Mouse (Mus musculus) liver, adult (tissue): ENCODE data around the gene Mkrn2os.

Experiments
- GATA4 ChIP-seq: IDR thresholded peaks from 2 replicates; pipeline ENCODE4 v1.6.1; 2014; ENCODE audit warnings: mild to moderate bottlenecking, low read length; ENCODE audit not compliant: insufficient replicate concordance

The Mkrn2os gene

DNA sequence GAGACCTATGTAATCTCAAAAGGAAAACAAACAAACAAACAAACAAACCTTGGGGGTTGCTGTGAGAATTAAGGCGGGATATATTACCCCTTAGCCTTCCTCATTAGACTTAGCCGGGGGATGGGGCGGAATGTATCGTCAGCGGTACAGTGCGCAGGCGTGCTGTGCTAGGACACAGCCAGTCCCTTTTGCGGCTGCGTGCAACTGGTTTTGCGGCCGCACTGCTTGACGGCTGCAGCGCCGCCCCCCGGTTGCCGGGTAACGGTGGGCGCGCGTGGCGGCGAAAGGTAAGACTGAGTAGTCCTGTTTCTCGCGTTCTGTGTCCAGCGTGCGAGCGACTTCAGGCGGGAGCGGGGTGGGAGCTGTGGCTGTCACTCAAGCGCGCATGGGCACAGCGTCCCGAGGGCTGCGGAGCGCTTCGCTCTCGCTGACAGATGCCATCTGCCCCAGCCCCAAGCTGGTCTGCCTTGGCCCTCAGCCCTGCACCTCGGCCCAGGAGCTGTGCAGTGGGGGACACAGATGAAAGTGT lies 47.9 kb downstream of the Mkrn2os start, which contains the start of gene Tsen2:
Tsen2 (plus strand) TSS at position 223 of the 529 bp plus-strand sequence.
- no peak for TF ChIP-seq GATA4

DNA sequence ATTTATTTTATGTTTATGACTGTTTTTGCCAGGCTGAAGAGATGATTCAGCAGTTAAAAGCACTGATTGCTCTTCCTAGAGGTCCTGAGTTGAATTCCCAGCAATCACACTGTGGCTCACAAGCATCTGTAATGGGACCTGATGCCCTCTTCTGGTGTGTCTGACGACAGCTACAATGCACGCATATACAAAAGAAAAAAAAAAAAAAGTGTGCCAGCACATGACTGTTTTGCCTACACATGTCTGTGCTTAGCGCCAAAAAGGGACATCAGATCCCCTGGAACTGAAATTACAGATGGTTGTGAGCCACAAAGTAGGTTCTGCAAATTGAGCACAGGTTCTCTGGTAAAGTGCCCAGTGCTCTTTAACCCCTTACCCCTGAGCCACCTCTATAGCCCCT lies 50.0 kb downstream of the Mkrn2os start:
- TF ChIP-seq GATA4 = no peak

DNA sequence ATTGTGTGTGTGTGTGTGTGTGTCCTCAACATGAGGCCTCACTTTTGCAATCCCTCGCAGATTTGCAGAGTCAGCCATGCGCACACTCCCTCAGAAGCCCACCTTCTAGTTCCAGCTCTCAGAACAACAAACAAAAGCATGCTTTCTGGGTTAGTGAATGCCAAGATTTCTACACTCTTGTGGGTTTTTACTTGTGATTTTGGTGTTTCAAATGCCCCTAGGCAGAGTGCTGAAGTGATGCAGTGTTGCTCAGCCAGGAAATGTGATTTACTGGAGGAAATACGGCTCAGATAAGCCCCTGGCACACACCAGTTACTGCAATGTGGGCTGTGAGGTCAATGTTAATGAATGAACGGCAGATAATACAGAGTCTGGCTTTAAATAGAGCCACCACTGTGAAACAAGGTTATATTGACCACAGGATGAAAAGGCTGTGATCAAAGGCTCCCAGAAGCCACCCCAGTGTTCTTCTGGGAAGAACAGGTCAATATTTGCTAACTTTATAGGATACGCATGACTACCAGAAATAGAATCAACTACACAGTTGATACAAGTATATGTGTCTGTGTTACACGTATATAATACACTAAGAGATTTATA lies 50.6 kb downstream of the Mkrn2os start:
- peak; percentile 68; the same call in 1 of the 2 replicates for TF ChIP-seq GATA4

DNA sequence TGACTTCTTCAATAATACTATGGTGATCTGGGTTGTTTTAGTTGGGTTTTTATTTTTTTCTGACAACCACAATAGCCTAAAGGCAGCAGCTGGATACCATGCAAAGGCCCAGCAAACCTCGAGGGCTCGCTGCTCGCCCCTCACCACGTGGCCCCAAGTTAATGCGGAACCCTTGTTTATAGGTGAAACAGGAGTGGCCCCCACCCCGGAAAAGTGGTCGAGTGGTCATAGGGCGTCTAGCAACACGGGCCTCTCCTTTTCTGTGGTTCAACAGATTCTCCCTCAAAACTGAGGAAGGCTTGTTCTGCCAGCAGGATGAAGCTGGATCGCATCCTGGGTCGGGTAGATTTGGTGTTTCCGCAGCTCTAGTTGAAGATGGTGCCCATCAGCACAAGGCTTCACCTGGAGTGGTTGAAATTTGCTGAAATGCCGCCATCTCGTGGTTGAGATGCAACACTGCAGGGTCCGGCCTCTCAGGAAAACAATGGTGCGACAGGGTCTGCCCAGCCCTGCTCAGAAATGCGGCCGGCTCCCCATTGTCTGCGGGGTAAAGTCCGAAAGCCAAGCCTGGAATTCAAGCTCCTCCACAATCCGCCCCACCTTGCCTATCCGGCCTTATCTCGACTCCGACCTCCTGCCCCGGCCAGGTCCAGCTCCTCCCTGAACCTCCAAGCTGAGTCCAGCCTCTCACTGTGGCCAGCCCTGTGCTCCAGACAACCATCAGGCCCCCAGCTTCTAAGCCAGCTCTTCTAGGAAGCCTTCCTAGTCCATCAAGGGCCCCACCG lies 53.5 kb downstream of the Mkrn2os start:
- TF ChIP-seq GATA4 = peak; percentile 5; the same call in 1 of the 2 replicates

DNA sequence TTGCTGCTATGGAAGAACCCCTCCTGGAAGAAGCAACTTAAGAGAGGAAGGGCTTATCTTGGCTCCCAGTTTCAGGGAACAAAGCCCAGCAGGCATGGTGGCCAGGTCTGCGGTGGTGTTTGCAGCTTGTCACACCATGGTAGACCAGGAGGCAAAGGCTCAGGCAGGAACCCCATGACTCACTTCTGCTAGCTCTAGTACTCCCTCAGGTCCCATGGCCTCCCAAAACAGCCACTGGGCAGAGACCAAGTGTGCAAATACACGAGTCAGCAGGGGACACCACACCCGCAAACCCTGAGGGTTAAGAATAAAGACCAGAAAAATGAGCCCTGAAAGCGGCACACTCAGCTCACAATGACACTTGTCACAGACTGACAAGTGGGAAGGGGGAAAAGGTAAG lies 56.2 kb downstream of the Mkrn2os start:
- no peak for TF ChIP-seq GATA4

DNA sequence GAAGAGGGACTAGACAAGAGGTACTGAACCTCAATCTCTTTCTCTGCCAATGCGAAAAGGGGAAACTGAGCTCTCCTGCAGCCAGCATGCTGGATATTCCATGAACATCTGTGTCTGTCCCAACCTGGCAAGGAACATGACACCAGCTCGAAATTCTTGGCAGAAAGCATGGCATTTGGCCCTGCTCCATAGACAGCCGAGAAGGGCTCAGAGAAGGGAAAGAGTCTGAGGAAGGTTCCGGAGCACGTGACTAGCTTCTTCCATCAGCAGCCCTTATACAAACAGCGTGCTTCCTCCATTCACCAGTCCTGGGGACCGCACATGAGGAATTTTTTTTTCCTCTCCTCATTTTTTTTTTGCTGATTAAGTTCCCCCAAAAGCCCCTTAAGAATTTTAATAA lies 57.8 kb downstream of the Mkrn2os start:
- no peak for TF ChIP-seq GATA4
